Mouse (Mus musculus) C2C12 (cell line): Measurements from ENCODE around the gene Usp7.

Experiments
- CTCF ChIP-seq: IDR thresholded peaks from one replicate; pipeline ENCODE4 v1.5.1; 2011; ENCODE audit not compliant: control insufficient read depth, insufficient read depth, insufficient read length
- FOSL1 ChIP-seq: IDR thresholded peaks from one replicate; pipeline ENCODE4 v1.8.0; 2011; ENCODE audit warnings: mild to moderate bottlenecking, low read length; ENCODE audit not compliant: poor library complexity, insufficient read depth, severe bottlenecking
- MAX ChIP-seq: IDR thresholded peaks from one replicate; pipeline ENCODE4 v1.6.1; 2011; ENCODE audit warnings: mild to moderate bottlenecking, control low read depth
- MYOD1 ChIP-seq: IDR thresholded peaks from one replicate; pipeline ENCODE4 v1.6.1; 2011; ENCODE audit warnings: low read depth; ENCODE audit not compliant: control insufficient read depth, insufficient read length

GRCm38 (mm10) chr16:8768588-8768987, 23.5 kb downstream of the Usp7 start:
- TF ChIP-seq CTCF: no peak
- no peak for TF ChIP-seq MAX
- TF ChIP-seq MYOD1: no peak
- TF ChIP-seq FOSL1: no peak
